ENCODE assay signal across 13 mouse cellular contexts in the genomic region with DNA sequence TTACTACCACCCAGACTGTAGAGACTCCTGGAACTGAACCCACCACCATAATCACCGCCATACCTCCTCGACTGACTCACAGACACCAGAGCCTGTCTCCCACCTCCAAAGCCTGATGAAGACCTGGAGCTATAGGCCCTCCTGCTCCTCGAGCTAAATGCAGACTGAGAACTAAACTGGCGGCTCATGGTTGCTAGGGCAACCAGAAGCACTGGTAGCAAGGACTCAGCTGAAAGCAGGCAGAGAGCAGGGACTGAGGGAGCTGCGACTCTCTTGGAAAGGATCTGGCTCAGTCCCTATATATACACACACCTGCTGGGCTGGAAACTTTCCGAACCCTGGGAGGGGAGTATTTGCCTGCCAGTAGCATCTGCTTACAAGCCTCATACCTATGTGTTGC. TPM values are rescaled to one million over a fixed set of nuclear protein-coding genes. Genes with fewer than 3 reads are reported as not detected.
DNase-seq lines count a peak whose midpoint lies in the region.
"Had no signal": no experiment of that assay in that cellular context is flagged by ENCODE, and none has a peak within 500 bp of the region (broad histone marks: within the 10 kb centered on the region; RNA-seq: fewer than 3 reads in every experiment).

A gene (minus strand): TSS at position 275 of the 400 bp plus-strand sequence.

- peak; percentile 52 for DNase-seq in left cerebral cortex, adult 11 months (ENCODE audit: low spot score)
- DNase-seq in left cerebral cortex, postnatal 4 days = no peak
- peak; percentile 63 to 75 for DNase-seq in frontal cortex, adult 2 months (ENCODE audit: extremely low spot score in 1 of 2, low spot score in 1 of 2)
- DNase-seq in left cerebral cortex, adult 9 months (ENCODE audit: low spot score in 2 of 2) = peak; percentile 66 to 81
- DNase-seq in right cerebral cortex, postnatal 14 days = peak; percentile 53
- DNase-seq in urinary bladder, postnatal 4 days (ENCODE audit: low spot score in 2 of 2) = no peak
- DNase-seq in heart, postnatal 25 days (ENCODE audit: low spot score) = no peak
- no peak for DNase-seq in heart, postnatal 4 days
- DNase-seq: cerebellum, adult 11-12 months; kidney, postnatal 14 days; lung, adult 18-20 months had no signal

- intact Hi-C loops in left cerebral cortex, postnatal 4 days (cut with DNase I) = no loop called here
- intact Hi-C loops in heart, postnatal 25 days (cut with DNase I) = loop anchor here (5.0 kb wide), 1 partner anchor 88 kb away; no protein-coding TSS in a partner anchor

RNA-seq across cellular contexts. Expression of the gene that starts here (rescaled TPM):
- total RNA-seq in left cerebral cortex, postnatal 4 days (2021) = 1 to 10 TPM; 6.7 to 7.8 TPM
- 5.6 and 9.1 TPM in 2 replicates for polyA plus RNA-seq in frontal cortex, adult 2 months (2012; rRNA removed)
- total RNA-seq in heart, postnatal 25 days (2021) = not detected
- not detected for total RNA-seq in heart, postnatal 4 days (2021)
- polyA plus RNA-seq: erythroblast, embryonic 14.5 days; heart, embryonic 14.5 days had no signal

Comparison
In these comparisons a context has a peak if more than half of its experiments do, and no peak if none do; other contexts are left out.
1. RNA of the gene that starts here (total RNA-seq): 6.7 to 7.8 TPM in left cerebral cortex, postnatal 4 days; not detected in heart, postnatal 4 days and not detected in heart, postnatal 25 days; every median in the first group is over 4 times any median in the second.
2. DNase-seq: peak in left cerebral cortex, adult 11 months (single experiment), frontal cortex, adult 2 months (2 of 2), left cerebral cortex, adult 9 months (2 of 2) and right cerebral cortex, postnatal 14 days (single experiment); none in left cerebral cortex, postnatal 4 days (single experiment), urinary bladder, postnatal 4 days (0 of 2), heart, postnatal 25 days (single experiment) and heart, postnatal 4 days (single experiment).